7 mouse cellular contexts compared by ENCODE assay signal in the genomic region with DNA sequence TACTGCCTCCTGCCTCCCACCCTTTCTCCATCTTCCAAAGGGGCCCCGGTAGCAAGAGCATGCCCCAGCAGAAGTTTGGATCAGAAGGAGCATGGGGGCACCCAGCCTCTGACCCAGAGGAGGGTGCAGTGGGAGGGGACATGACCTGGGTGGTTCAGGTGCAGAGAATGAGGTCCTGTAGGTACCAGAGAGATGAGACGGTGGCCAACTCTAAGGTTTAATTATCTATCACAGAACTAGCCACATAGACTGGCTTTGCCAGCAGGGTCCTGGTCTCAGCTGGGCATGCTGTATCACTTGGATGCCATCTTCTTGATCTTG. TPM values are rescaled to one million over a fixed set of nuclear protein-coding genes. Genes with fewer than 3 reads are reported as not detected.
A peak's percentile ranks its signal among the peaks of the same experiment; 100 is the strongest.
DNase-seq lines count a peak whose midpoint lies in the region; ATAC-seq and TF ChIP-seq lines count a peak whose summit lies in the region.

No protein-coding gene starts in this region.

- H3K9me3 ChIP-seq in lung, embryonic 15.5 days: no peaks in the 10 kb centered on the region
- H3K9me3 ChIP-seq in forebrain, embryonic 14.5 days (replicated peaks; ENCODE audit: control insufficient read depth, low read length): no peaks in the 10 kb centered on the region
- H3K9me3 ChIP-seq in limb, embryonic 14.5 days (ENCODE audit: control insufficient read depth, low read length): no peaks in the 10 kb centered on the region
- H3K9me3 ChIP-seq in stomach, embryonic 14.5 days (ENCODE audit: control insufficient read depth, low read depth, low read length): no peaks in the 10 kb centered on the region

- H3K4me2 ChIP-seq in lung, embryonic 15.5 days: peak overlapping the region; percentile 71
- peak overlapping the region; percentile 40; the same call in 1 of the 2 replicates for H3K4me2 ChIP-seq in forebrain, embryonic 14.5 days (ENCODE audit: low read length)
- peak overlapping the region; percentile 59 for H3K4me2 ChIP-seq in limb, embryonic 14.5 days (replicated peaks; ENCODE audit: low read depth, low read length, severe bottlenecking)
- peak overlapping the region; percentile 79 for H3K4me2 ChIP-seq in stomach, embryonic 14.5 days (replicated peaks; ENCODE audit: low read depth, low read length)

- no peak for TF ChIP-seq POLR2A in limb, embryonic 14.5 days (IDR thresholded peaks at IDR 0.05; ENCODE audit: borderline replicate concordance, extremely low read depth, insufficient read depth, insufficient read length)

- no peak for ATAC-seq in lung, embryonic 15.5 days (ENCODE audit: borderline replicate concordance, extremely low read depth, low FRiP score, low TSS enrichment)
- ATAC-seq in forebrain, embryonic 14.5 days: no peak
- no peak for ATAC-seq in limb, embryonic 14.5 days (ENCODE audit: low FRiP score, low read depth)
- no peak for ATAC-seq in stomach, embryonic 14.5 days (ENCODE audit: insufficient number of reproducible peaks, insufficient read depth, low FRiP score, low read depth)

- H3K27ac ChIP-seq in lung, embryonic 15.5 days: no peak overlapping the region
- no peak overlapping the region for H3K27ac ChIP-seq in forebrain, embryonic 14.5 days (ENCODE audit: low read depth, low read length)
- no peak overlapping the region for H3K27ac ChIP-seq in limb, embryonic 14.5 days (replicated peaks; ENCODE audit: low read depth, low read length)
- H3K27ac ChIP-seq in stomach, embryonic 14.5 days (ENCODE audit: low read length): no peak overlapping the region; the same call in 1 of the 2 replicates

- H3K9ac ChIP-seq in lung, embryonic 15.5 days: no peak overlapping the region
- no peak overlapping the region for H3K9ac ChIP-seq in forebrain, embryonic 14.5 days (ENCODE audit: low read length)
- no peak overlapping the region for H3K9ac ChIP-seq in limb, embryonic 14.5 days (ENCODE audit: low read depth, low read length, severe bottlenecking)
- no peak overlapping the region for H3K9ac ChIP-seq in stomach, embryonic 14.5 days (replicated peaks; ENCODE audit: low read depth, low read length)

- 23% methylated on average over 2 of the region's 2 CpGs for WGBS in lung, embryonic 15.5 days
- WGBS in forebrain, embryonic 14.5 days: 43% methylated on average over 2 of the region's 2 CpGs
- 21% methylated on average over 2 of the region's 2 CpGs for WGBS in limb, embryonic 14.5 days
- WGBS in stomach, embryonic 14.5 days: 36% methylated on average over 2 of the region's 2 CpGs

- H3K36me3 ChIP-seq in lung, embryonic 15.5 days: peaks cover 9% of the 10 kb centered on the region; the same call in 1 of the 2 replicates
- H3K36me3 ChIP-seq in forebrain, embryonic 14.5 days (ENCODE audit: control insufficient read depth, insufficient read depth, low read length): peaks cover 12% of the 10 kb centered on the region
- H3K36me3 ChIP-seq in limb, embryonic 14.5 days (ENCODE audit: control insufficient read depth, insufficient read depth, low read length): peaks cover 12% of the 10 kb centered on the region
- H3K36me3 ChIP-seq in stomach, embryonic 14.5 days (ENCODE audit: control insufficient read depth, insufficient read depth, low read length): peaks cover under 1% of the 10 kb centered on the region

- peaks cover 22% of the 10 kb centered on the region for H3K4me1 ChIP-seq in lung, embryonic 15.5 days
- no peaks in the 10 kb centered on the region for H3K4me1 ChIP-seq in forebrain, embryonic 14.5 days (ENCODE audit: control insufficient read depth, insufficient read depth, low read length)
- peaks cover 11% of the 10 kb centered on the region for H3K4me1 ChIP-seq in limb, embryonic 14.5 days (ENCODE audit: control insufficient read depth, insufficient read depth, low read length)
- peaks cover 28% of the 10 kb centered on the region for H3K4me1 ChIP-seq in stomach, embryonic 14.5 days (ENCODE audit: control insufficient read depth, insufficient read depth, low read length)

- peaks cover 18% of the 10 kb centered on the region for H3K27me3 ChIP-seq in lung, embryonic 15.5 days
- peaks cover 7% of the 10 kb centered on the region; the same call in 1 of the 2 replicates for H3K27me3 ChIP-seq in forebrain, embryonic 14.5 days (replicated peaks; ENCODE audit: control insufficient read depth, insufficient read depth, low read length)
- peaks cover 33% of the 10 kb centered on the region for H3K27me3 ChIP-seq in limb, embryonic 14.5 days (ENCODE audit: control insufficient read depth, insufficient read depth, low read length)
- no peaks in the 10 kb centered on the region for H3K27me3 ChIP-seq in stomach, embryonic 14.5 days (ENCODE audit: control insufficient read depth, insufficient read depth, low read length)

- peak overlapping the region; percentile 47 for H3K4me3 ChIP-seq in lung, embryonic 15.5 days
- H3K4me3 ChIP-seq in forebrain, embryonic 14.5 days (ENCODE audit: low read depth, low read length): no peak overlapping the region
- 0 out of 2 replicates have a peak overlapping the region, but pooled peaks have one; percentile 34 for H3K4me3 ChIP-seq in limb, embryonic 14.5 days (replicated peaks; ENCODE audit: low read length)
- peak overlapping the region; percentile 41 for H3K4me3 ChIP-seq in stomach, embryonic 14.5 days (ENCODE audit: low read depth, low read length)

- DNase-seq in lung, postnatal 25 days (ENCODE audit: low spot score): no peak
- no peak for DNase-seq in forebrain, embryonic 14.5 days (ENCODE audit: low spot score)
- DNase-seq in limb, embryonic 14.5 days (ENCODE audit: low spot score): no peak
- no peak for DNase-seq in layer of hippocampus, adult 18-20 months (ENCODE audit: low spot score in 2 of 2)
- no peak for DNase-seq in right cerebral cortex, postnatal 14 days

RNA-seq across cellular contexts. Expression of a gene that starts 0.4 kb away (rescaled TPM):
- polyA plus RNA-seq in lung, embryonic 15.5 days (2015; fragmentation: Nextera tagmentation; extraction: Ambion mirVana): 28.9 and 39.3 TPM in 2 replicates
- 3.9 and 4.2 TPM in 2 replicates for polyA plus RNA-seq in forebrain, embryonic 14.5 days (2014; fragmentation: Nextera tagmentation; extraction: Ambion mirVana)
- 22.4 and 23.9 TPM in 2 replicates for polyA plus RNA-seq in limb, embryonic 14.5 days (2012; rRNA removed)
- polyA plus RNA-seq in limb, embryonic 14.5 days (2014; fragmentation: Nextera tagmentation; extraction: Ambion mirVana): 20.6 and 20.7 TPM in 2 replicates
- 36.0 and 40.2 TPM in 2 replicates for polyA plus RNA-seq in stomach, embryonic 14.5 days (2014; fragmentation: Nextera tagmentation; extraction: Ambion mirVana)
- 10 to 100 TPM; 10.3 to 12.5 TPM for total RNA-seq in layer of hippocampus, adult 18-20 months (2021)

RNA-seq across cellular contexts. Expression of a gene that starts 14.9 kb away (rescaled TPM):
- 18.0 and 19.5 TPM in 2 replicates for polyA plus RNA-seq in lung, embryonic 15.5 days (2015; fragmentation: Nextera tagmentation; extraction: Ambion mirVana)
- polyA plus RNA-seq in forebrain, embryonic 14.5 days (2014; fragmentation: Nextera tagmentation; extraction: Ambion mirVana): 8.4 and 9.2 TPM in 2 replicates
- 49.2 and 59.0 TPM in 2 replicates for polyA plus RNA-seq in limb, embryonic 14.5 days (2012; rRNA removed)
- polyA plus RNA-seq in limb, embryonic 14.5 days (2014; fragmentation: Nextera tagmentation; extraction: Ambion mirVana): 11.8 and 12.3 TPM in 2 replicates
- 10.4 and 12.0 TPM in 2 replicates for polyA plus RNA-seq in stomach, embryonic 14.5 days (2014; fragmentation: Nextera tagmentation; extraction: Ambion mirVana)
- 10 to 100 TPM; 55.6 to 68.0 TPM for total RNA-seq in layer of hippocampus, adult 18-20 months (2021)

RNA-seq across cellular contexts. Expression of a gene that starts 16.1 kb away (rescaled TPM):
- polyA plus RNA-seq in lung, embryonic 15.5 days (2015; fragmentation: Nextera tagmentation; extraction: Ambion mirVana): not detected in 2 replicates
- polyA plus RNA-seq in forebrain, embryonic 14.5 days (2014; fragmentation: Nextera tagmentation; extraction: Ambion mirVana): not detected in 2 replicates
- polyA plus RNA-seq in limb, embryonic 14.5 days (2012; rRNA removed): not detected in 2 replicates
- polyA plus RNA-seq in limb, embryonic 14.5 days (2014; fragmentation: Nextera tagmentation; extraction: Ambion mirVana): 0.10 TPM in 1 of 2 replicates, not detected in the other
- polyA plus RNA-seq in stomach, embryonic 14.5 days (2014; fragmentation: Nextera tagmentation; extraction: Ambion mirVana): not detected in 2 replicates
- under 1 TPM; 0.59 to 0.66 TPM for total RNA-seq in layer of hippocampus, adult 18-20 months (2021)

RNA-seq across cellular contexts. Expression of a gene that starts 51.4 kb away (rescaled TPM):
- 16.8 and 18.0 TPM in 2 replicates for polyA plus RNA-seq in lung, embryonic 15.5 days (2015; fragmentation: Nextera tagmentation; extraction: Ambion mirVana)
- 13.2 and 16.8 TPM in 2 replicates for polyA plus RNA-seq in forebrain, embryonic 14.5 days (2014; fragmentation: Nextera tagmentation; extraction: Ambion mirVana)
- polyA plus RNA-seq in limb, embryonic 14.5 days (2012; rRNA removed): 13.3 and 14.0 TPM in 2 replicates
- polyA plus RNA-seq in limb, embryonic 14.5 days (2014; fragmentation: Nextera tagmentation; extraction: Ambion mirVana): 13.9 and 18.0 TPM in 2 replicates
- 15.0 and 16.9 TPM in 2 replicates for polyA plus RNA-seq in stomach, embryonic 14.5 days (2014; fragmentation: Nextera tagmentation; extraction: Ambion mirVana)
- total RNA-seq in layer of hippocampus, adult 18-20 months (2021): 10 to 100 TPM; 31.2 to 32.3 TPM

RNA-seq across cellular contexts. Expression of a gene that starts 51.5 kb away (rescaled TPM):
- polyA plus RNA-seq in lung, embryonic 15.5 days (2015; fragmentation: Nextera tagmentation; extraction: Ambion mirVana): 12.2 and 12.4 TPM in 2 replicates
- 7.4 and 8.6 TPM in 2 replicates for polyA plus RNA-seq in forebrain, embryonic 14.5 days (2014; fragmentation: Nextera tagmentation; extraction: Ambion mirVana)
- 28.8 and 39.6 TPM in 2 replicates for polyA plus RNA-seq in limb, embryonic 14.5 days (2012; rRNA removed)
- 10.5 and 12.0 TPM in 2 replicates for polyA plus RNA-seq in limb, embryonic 14.5 days (2014; fragmentation: Nextera tagmentation; extraction: Ambion mirVana)
- polyA plus RNA-seq in stomach, embryonic 14.5 days (2014; fragmentation: Nextera tagmentation; extraction: Ambion mirVana): 11.6 and 13.7 TPM in 2 replicates
- total RNA-seq in layer of hippocampus, adult 18-20 months (2021): 10 to 100 TPM; 11.1 to 12.7 TPM
